Mouse (Mus musculus): ENCODE measurements around the gene Plekhh2. TPM values are rescaled to one million over a fixed set of nuclear protein-coding genes. Genes with fewer than 3 reads are reported as not detected.

The Plekhh2 gene
- 1 to 10 TPM; 3.7 to 5.9 TPM for total RNA-seq (2021)

DNA sequence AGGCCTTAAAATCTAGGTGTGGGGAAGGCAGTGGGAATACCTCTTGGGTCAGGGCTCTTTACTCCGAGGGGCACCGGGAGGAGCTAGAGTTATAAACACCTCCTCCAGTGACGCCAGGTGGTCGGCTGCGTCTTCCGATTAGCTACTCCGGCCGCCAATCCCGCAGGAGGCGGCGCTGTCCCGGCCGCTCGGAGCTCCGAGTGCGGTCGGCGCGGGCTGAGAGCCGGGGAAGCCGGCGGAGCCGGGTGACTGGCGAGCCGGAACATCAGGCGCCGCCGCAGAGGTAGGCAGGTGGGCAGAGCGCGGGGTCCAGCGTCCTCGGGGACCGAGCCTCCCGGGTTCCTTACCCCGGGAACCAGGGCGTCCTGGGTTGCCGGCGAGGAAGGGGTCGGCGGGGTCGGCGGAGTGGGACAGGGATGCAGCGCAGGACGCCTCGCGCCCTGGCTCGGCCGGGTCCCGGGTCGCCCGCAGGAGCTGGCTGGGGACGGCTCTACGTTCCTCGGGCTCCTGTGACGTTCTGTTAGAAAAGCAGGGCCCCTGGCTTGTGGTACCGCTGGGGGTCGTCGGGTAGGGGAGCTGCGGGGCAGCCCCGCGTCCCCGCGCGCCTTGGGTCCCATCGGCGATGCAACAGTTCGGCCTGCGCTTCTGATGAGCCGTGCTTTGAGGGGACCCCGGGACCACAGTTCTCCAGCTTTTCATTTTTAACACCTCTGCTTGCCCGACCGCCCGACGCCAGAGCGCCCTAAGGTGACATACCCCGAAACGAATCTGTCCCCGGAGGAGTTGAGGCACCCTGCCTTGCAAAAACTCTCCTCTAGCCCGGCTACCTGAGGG lies at the start of gene Plekhh2:
Gene Plekhh2 (plus strand): TSS at position 214 of the 834 bp plus-strand sequence.
- peak; percentile 72 to 77 for DNase-seq (ENCODE audit: extremely low spot score in 1 of 2, low spot score in 1 of 2)

DNA sequence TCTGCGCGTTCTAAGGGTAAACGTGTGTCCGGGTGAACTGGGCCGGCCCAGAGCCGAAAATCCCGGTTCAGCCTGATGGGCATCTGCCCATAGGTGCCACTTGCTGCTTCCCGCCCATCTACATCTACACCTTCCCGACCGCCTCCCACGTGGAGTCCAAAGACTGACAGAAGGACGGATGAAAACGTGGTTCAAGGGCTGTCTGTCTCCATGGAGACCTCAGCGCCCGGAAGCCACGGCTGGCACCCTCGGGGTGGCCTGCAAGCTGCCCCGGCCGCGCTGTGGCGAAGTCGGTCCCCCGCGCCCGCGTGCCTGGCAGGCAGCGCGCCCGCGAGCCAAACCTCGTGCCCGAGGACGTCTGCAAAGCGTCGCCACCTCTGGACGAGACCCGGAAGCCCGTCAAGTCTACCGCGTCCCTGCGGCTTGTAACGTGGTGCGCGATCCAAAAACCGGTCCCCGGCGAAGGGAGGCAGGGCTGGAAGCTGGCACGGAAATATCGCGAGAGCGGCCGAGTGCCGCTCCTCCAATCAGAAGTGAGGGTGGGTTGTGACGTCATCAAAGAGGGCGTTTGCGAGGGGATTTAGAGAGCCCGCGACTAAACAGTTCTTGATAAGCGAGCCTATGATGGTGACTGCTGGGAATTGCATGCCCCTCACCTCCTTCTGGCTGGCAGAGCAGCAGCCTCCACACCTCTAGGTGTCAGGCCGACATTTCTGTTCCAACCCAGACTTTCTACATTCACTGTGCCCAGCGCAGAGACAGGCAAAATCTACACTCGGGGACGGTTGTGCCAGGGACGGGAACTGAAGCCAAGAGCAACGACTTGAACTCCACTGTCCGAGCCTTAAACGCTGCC lies 45.7 kb upstream of the Plekhh2 start, which contains the start of gene Thada:
Gene Thada (minus strand): TSS at position 453 of the 856 bp plus-strand sequence.
- DNase-seq (ENCODE audit: extremely low spot score in 1 of 2, low spot score in 1 of 2) = peak; percentile 93 to 96

GRCm38 (mm10) chr17:84474312-84474711 lies 37.4 kb upstream of the Plekhh2 start:
- no peak for DNase-seq (ENCODE audit: extremely low spot score in 1 of 2, low spot score in 1 of 2)

DNA sequence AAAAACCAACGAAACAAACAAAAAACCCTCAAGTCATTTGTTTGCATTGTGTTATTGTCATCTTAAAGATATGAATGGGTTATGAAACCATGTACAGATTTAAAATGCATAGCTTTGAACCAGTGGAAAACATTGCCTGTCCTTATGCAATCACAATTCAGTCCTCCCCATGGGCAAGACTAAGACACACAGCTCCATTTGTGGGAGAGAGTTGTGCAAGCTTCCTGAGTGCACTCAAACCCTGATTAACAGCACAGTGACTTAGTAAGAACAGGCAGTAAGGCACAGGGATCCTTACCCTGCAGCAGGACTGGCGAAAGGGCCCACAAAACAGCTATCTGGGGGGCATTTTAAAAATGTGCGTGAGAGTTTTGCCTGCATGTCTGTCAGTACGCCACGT lies 34.5 kb upstream of the Plekhh2 start:
- DNase-seq (ENCODE audit: extremely low spot score in 1 of 2, low spot score in 1 of 2) = no peak

GRCm38 (mm10) chr17:84478276-84478675 lies 33.4 kb upstream of the Plekhh2 start:
- DNase-seq (ENCODE audit: extremely low spot score in 1 of 2, low spot score in 1 of 2) = no peak

- no peak for DNase-seq (ENCODE audit: extremely low spot score in 1 of 2, low spot score in 1 of 2)
These were observed 31.0 kb upstream of the Plekhh2 start for GRCm38 (mm10) chr17:84480464-84481355.

- no peak for DNase-seq (ENCODE audit: extremely low spot score in 1 of 2, low spot score in 1 of 2)
These were observed 28.9 kb upstream of the Plekhh2 start for GRCm38 (mm10) chr17:84482831-84483230.

- no peak for DNase-seq (ENCODE audit: extremely low spot score in 1 of 2, low spot score in 1 of 2)
These were observed 27.9 kb upstream of the Plekhh2 start for GRCm38 (mm10) chr17:84483673-84484320.

DNA sequence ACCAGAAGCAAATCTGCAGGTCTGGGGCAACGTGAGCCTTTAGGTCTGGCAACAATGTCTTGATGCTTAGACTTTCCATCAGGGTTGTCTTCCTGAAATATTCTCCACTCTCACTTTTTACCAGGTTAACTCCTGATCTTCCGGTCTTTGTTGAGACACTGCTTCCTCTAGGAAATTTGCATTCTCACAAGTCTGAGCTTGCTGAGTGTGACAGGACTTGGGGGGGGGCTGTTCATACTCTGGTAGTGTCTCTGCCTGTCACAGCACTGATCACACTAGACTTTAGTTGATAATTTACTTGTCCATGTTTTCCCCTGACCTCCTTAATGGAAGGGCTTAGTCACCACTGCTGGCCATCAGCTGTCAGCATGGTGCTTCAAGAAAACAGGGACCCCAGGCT lies 24.3 kb upstream of the Plekhh2 start:
- no peak for DNase-seq (ENCODE audit: extremely low spot score in 1 of 2, low spot score in 1 of 2)

GRCm38 (mm10) chr17:84492255-84492880 lies 19.3 kb upstream of the Plekhh2 start:
- DNase-seq (ENCODE audit: extremely low spot score in 1 of 2, low spot score in 1 of 2) = no peak

- no peak for DNase-seq (ENCODE audit: extremely low spot score in 1 of 2, low spot score in 1 of 2)
These were observed 14.7 kb upstream of the Plekhh2 start for GRCm38 (mm10) chr17:84497026-84497425.

DNA sequence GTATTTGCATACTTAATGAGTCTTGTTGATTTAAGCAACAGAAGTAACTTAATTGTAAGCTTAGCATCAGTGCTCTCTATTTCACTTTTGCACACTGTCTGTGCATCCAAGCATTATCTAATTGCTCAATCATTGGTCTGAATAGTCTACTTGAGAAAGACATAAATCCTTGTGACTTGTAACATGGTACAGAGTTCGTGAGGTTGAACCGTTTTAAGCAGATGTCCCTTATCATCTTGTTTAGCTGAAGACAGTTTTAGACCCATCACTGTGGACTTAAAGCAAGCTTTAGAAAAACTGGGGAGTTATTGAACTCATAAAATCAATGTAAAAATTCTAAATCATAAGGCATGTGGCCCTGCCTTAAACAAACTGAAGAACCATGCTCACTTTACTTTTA lies 14.1 kb upstream of the Plekhh2 start:
- no peak for DNase-seq (ENCODE audit: extremely low spot score in 1 of 2, low spot score in 1 of 2)

DNA sequence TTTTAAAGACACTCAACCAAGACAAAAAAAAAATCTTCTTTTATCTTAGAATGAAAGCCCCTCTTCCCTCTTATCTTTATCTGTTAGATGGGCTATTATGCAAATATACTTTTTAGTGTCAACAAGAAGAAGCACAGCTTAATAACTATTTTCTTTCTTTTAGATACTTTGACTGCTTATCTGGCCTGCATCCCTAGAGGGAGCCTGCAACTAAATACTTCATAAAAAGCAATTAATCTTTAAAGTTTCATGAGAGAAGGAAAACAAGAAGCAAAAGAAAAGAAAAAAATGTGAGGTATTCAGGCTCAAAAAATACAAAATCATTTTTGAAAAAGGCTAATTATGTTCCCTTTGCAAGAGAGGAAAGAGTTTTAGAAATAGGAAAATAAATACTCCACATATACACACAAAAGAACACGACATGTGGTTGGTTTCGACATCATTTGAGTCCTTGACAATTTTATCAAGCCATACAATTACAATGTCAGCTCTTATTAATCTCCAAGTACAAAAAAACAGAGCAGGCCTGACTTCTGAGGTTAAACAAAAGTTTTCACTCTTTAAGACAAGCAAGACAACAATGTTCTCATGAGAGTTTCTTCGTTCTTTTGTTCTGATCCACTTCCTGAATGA lies 13.6 kb upstream of the Plekhh2 start:
- DNase-seq (ENCODE audit: extremely low spot score in 1 of 2, low spot score in 1 of 2) = no peak

DNA sequence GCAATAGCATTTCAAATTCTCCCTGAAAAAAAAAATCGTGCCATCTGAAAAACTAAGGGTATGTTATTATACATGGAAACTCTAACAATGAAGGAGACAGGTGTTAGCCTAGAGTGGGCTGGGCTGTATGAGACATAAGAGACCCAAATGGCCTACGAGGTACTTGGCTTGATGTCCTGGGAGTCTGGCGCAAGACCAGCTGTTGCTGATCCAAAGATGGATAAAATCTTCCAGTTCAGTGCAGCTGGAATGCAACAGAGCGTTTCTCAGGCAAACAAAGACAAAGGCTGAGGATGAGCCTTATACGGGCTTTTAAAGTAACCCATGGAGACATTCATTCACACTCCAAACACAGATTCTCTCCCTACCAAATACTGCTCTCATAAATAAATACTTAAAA lies 13.1 kb upstream of the Plekhh2 start:
- no peak for DNase-seq (ENCODE audit: extremely low spot score in 1 of 2, low spot score in 1 of 2)

DNA sequence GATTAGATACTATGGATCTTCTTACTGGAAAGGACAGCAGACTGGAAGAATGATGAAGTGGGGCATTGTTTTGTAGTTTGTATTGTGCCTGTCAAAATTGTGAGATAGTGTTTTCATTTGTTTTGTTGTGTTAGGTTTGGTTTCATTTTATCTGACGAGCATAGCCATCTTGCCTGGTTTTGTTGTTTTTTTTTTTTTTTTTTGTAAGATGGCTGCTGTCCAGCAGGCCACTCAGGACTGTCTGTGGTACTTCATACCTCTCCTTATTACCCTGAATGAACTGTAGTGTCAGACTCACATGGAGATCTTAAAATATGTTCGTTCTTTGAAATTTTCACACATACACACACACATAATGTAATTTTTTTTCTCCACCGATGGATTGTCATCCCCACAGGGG lies 9.4 kb upstream of the Plekhh2 start:
- DNase-seq (ENCODE audit: extremely low spot score in 1 of 2, low spot score in 1 of 2) = no peak

DNA sequence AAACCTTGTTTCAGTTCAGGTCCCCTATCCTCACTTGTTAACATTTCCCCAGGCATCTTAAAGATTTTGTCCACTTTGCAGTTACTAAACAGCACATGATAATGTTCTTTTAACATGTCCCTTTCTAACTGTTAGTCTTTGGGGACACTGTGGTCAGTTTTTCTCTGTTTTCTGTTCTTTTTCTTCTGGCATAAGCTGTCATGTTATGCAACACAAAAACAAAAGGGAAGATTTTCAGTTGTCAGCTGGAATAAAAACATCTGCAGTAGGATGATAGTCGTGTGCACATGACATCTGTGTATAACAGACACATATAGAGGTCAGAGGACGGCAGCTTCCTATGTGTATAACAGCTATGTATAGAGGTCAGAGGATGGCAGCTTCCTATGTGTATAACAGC lies 5.8 kb upstream of the Plekhh2 start:
- no peak for DNase-seq (ENCODE audit: extremely low spot score in 1 of 2, low spot score in 1 of 2)

DNA sequence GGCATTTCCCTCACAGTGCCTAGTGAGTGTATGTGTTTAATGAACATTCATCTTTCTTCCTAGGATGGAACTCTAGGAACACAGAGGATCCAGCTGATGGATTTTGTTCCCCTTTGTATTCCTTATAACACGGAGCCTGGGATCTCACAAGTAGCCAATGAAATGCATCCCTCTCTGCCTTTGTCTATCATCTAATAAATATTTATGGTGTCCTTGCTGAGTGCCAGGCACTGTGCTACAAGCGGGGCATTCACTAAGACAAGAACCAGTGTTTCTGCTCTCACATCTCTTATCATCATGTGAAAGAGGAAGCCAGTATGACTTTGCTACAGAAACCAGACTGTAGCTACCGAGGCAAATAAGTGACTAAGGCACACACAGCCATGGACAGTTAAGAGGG lies 3.0 kb upstream of the Plekhh2 start:
- DNase-seq (ENCODE audit: extremely low spot score in 1 of 2, low spot score in 1 of 2) = no peak

GRCm38 (mm10) chr17:84509176-84509575 lies 2.5 kb upstream of the Plekhh2 start:
- peak in 1 of 2 experiments; percentile 13 for DNase-seq (ENCODE audit: extremely low spot score in 1 of 2, low spot score in 1 of 2)

- peak in 1 of 2 experiments; percentile 11 for DNase-seq (ENCODE audit: extremely low spot score in 1 of 2, low spot score in 1 of 2)
These were observed 1.3 kb upstream of the Plekhh2 start for GRCm38 (mm10) chr17:84510355-84510754.
